12 mouse cellular contexts compared by ENCODE assay signal in genomic region chr9:110277431-110277881, GRCm38 (mm10). TPM values are rescaled to one million over a fixed set of nuclear protein-coding genes. Genes with fewer than 3 reads are reported as not detected.
DNase-seq lines count a peak whose midpoint lies in the region; ATAC-seq lines count a peak whose summit lies in the region.
"Had no signal": no experiment of that assay in that cellular context is flagged by ENCODE, and none has a peak within 500 bp of the region (broad histone marks: within the 10 kb centered on the region; RNA-seq: fewer than 3 reads in every experiment).

No protein-coding gene starts in this region.

- H3K4me3 ChIP-seq in forebrain, embryonic 10.5 days, result no peak overlapping the region
- H3K4me3 ChIP-seq in forebrain, embryonic 13.5 days, result no peak overlapping the region
- H3K4me3 ChIP-seq: hindbrain, embryonic 15.5 days; lung, embryonic 15.5 days had no signal

- no peaks in the 10 kb centered on the region for H3K9me3 ChIP-seq in forebrain, embryonic 10.5 days
- H3K9me3 ChIP-seq in forebrain, embryonic 13.5 days (replicated peaks), result no peaks in the 10 kb centered on the region
- H3K9me3 ChIP-seq: hindbrain, embryonic 15.5 days; lung, embryonic 15.5 days had no signal

- H3K27me3 ChIP-seq in forebrain, embryonic 10.5 days (ENCODE audit: poor library complexity, severe bottlenecking), result no peaks in the 10 kb centered on the region
- no peaks in the 10 kb centered on the region for H3K27me3 ChIP-seq in forebrain, embryonic 13.5 days
- H3K27me3 ChIP-seq: hindbrain, embryonic 15.5 days; lung, embryonic 15.5 days had no signal

- no peak overlapping the region for H3K9ac ChIP-seq in forebrain, embryonic 13.5 days
- H3K9ac ChIP-seq: hindbrain, embryonic 15.5 days; lung, embryonic 15.5 days had no signal

- H3K27ac ChIP-seq in forebrain, embryonic 10.5 days, result peak overlapping the region; percentile 46; the same call in 1 of the 2 replicates
- H3K27ac ChIP-seq in forebrain, embryonic 13.5 days, result no peak overlapping the region
- H3K27ac ChIP-seq: hindbrain, embryonic 15.5 days; lung, embryonic 15.5 days had no signal

- no peak for DNase-seq in forebrain, embryonic 10.5 days (ENCODE audit: extremely low spot score, low spot score)
- DNase-seq in adrenal gland, adult 2 months, result peak; percentile 89
- DNase-seq in layer of hippocampus, adult 8-10 months (ENCODE audit: low spot score in 2 of 2), result peak; percentile 76 to 91
- peak; percentile 55 for DNase-seq in retina, embryonic 14.5 days (ENCODE audit: low spot score)
- DNase-seq in yolk sac, embryonic 10.5 days (ENCODE audit: low spot score), result no peak
- DNase-seq in spleen, adult 18-20 months, result no peak
- DNase-seq: gastrocnemius, postnatal 36 days had no signal

- 53% methylated on average over 8 of the region's 8 CpGs for WGBS in forebrain, embryonic 10.5 days
- WGBS in forebrain, embryonic 13.5 days, result 58% methylated on average over 8 of the region's 8 CpGs

- H3K4me1 ChIP-seq in forebrain, embryonic 10.5 days, result peaks cover 12% of the 10 kb centered on the region
- no peaks in the 10 kb centered on the region for H3K4me1 ChIP-seq in forebrain, embryonic 13.5 days
- H3K4me1 ChIP-seq: hindbrain, embryonic 15.5 days; lung, embryonic 15.5 days had no signal

- H3K36me3 ChIP-seq in forebrain, embryonic 10.5 days (replicated peaks), result no peaks in the 10 kb centered on the region
- H3K36me3 ChIP-seq in forebrain, embryonic 13.5 days (ENCODE audit: poor library complexity, severe bottlenecking), result no peaks in the 10 kb centered on the region
- H3K36me3 ChIP-seq: hindbrain, embryonic 15.5 days; lung, embryonic 15.5 days had no signal

- ATAC-seq in forebrain, embryonic 13.5 days, result no peak
- ATAC-seq in monocyte, adult 5-6 weeks (replicated peaks; ENCODE audit: insufficient number of reproducible peaks, low FRiP score, low TSS enrichment, poor library complexity, severe bottlenecking), result no peak
- ATAC-seq: midbrain, embryonic 16.5 days had no signal

- H3K4me2 ChIP-seq in forebrain, embryonic 13.5 days, result no peak overlapping the region
- H3K4me2 ChIP-seq: hindbrain, embryonic 15.5 days; lung, embryonic 15.5 days had no signal

RNA-seq across cellular contexts. Expression of gene Elp6, which starts 27.5 kb away (rescaled TPM):
- 43.7 and 47.2 TPM in 2 replicates for polyA plus RNA-seq in forebrain, embryonic 10.5 days (2016; fragmentation: Nextera tagmentation; extraction: Ambion mirVana)
- polyA plus RNA-seq in forebrain, embryonic 13.5 days (2015; fragmentation: Nextera tagmentation; extraction: Ambion mirVana), result 35.5 and 40.7 TPM in 2 replicates
- total RNA-seq in adrenal gland, adult 2 months (2021), result 10 to 100 TPM in 1 of 2 experiments, 1 to 10 TPM in 1; 5.6 to 11.3 TPM
- polyA plus RNA-seq in adrenal gland, adult 2 months (2012; rRNA removed), result 9.9 and 10.3 TPM in 2 replicates
- total RNA-seq in layer of hippocampus, adult 8-10 months (2022), result 10 to 100 TPM; 10.7 to 14.4 (median 11.0) TPM
- total RNA-seq in monocyte, adult 5-6 weeks (2017), result 1.7 to 7.1 TPM (median 6.1 TPM) in 3 replicates

RNA-seq across cellular contexts. Expression of gene Cspg5, which starts 33.9 kb away (rescaled TPM):
- polyA plus RNA-seq in forebrain, embryonic 10.5 days (2016; fragmentation: Nextera tagmentation; extraction: Ambion mirVana), result 5.4 and 6.3 TPM in 2 replicates
- 29.4 and 35.0 TPM in 2 replicates for polyA plus RNA-seq in forebrain, embryonic 13.5 days (2015; fragmentation: Nextera tagmentation; extraction: Ambion mirVana)
- total RNA-seq in adrenal gland, adult 2 months (2021), result 10 to 100 TPM; 18.0 to 19.6 TPM
- 10.8 and 13.9 TPM in 2 replicates for polyA plus RNA-seq in adrenal gland, adult 2 months (2012; rRNA removed)
- total RNA-seq in layer of hippocampus, adult 8-10 months (2022), result 100 to 1,000 TPM; 256 to 334 (median 299) TPM
- 1.2 to 1.5 TPM in 2 of 3 replicates, not detected in the other for total RNA-seq in monocyte, adult 5-6 weeks (2017)

RNA-seq across cellular contexts. Expression of gene Scap, which starts 55.6 kb away (rescaled TPM):
- polyA plus RNA-seq in forebrain, embryonic 10.5 days (2016; fragmentation: Nextera tagmentation; extraction: Ambion mirVana), result 44.1 and 45.4 TPM in 2 replicates
- 34.8 and 41.9 TPM in 2 replicates for polyA plus RNA-seq in forebrain, embryonic 13.5 days (2015; fragmentation: Nextera tagmentation; extraction: Ambion mirVana)
- total RNA-seq in adrenal gland, adult 2 months (2021), result 100 to 1,000 TPM in 1 of 2 experiments, 10 to 100 TPM in 1; 98.3 to 148 TPM
- polyA plus RNA-seq in adrenal gland, adult 2 months (2012; rRNA removed), result 99.4 and 112 TPM in 2 replicates
- total RNA-seq in layer of hippocampus, adult 8-10 months (2022), result 100 to 1,000 TPM in 3 of 4 experiments, 10 to 100 TPM in 1; 99.5 to 121 (median 101) TPM
- total RNA-seq in monocyte, adult 5-6 weeks (2017), result 9.0 to 22.1 TPM (median 12.4 TPM) in 3 replicates

Comparison
In these comparisons a context has a peak if more than half of its experiments do, and no peak if none do; other contexts are left out.
1. DNase-seq: peak in adrenal gland, adult 2 months (single experiment), layer of hippocampus, adult 8-10 months (2 of 2) and retina, embryonic 14.5 days (single experiment); none in forebrain, embryonic 10.5 days (single experiment), yolk sac, embryonic 10.5 days (single experiment) and spleen, adult 18-20 months (0 of 2).